Mouse (Mus musculus) lung, adult 18-20 months (tissue): ENCODE data around the gene Kpna6.

Experiments
- DNase-seq, 2 experiments: peaks; one replicate each; pipeline ENCODE4 v3.0.0; 2022; ENCODE audit warnings: mixed read lengths in 2 of 2

The Kpna6 gene

DNA sequence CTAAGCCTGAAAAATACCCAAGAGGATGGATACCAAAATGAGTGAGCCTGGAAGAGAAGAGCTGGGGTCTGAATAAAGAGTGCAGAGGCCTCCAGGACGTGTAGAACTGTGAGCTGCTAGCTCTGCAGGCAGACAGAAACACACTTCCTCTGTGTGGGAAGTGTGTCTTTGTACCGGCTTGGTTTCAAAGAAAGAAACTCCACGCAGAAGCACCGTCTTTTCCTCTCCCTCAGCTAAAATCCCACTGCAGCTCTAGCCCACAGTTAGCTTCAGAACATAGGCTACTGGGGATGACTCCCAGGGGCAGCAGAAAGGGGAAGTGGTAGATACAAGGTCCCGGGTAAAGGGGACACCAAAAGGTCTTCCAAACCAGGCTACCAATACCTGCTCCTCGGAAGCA, 27.4 kb downstream of the Kpna6 start:
- DNase-seq = no peak

DNA sequence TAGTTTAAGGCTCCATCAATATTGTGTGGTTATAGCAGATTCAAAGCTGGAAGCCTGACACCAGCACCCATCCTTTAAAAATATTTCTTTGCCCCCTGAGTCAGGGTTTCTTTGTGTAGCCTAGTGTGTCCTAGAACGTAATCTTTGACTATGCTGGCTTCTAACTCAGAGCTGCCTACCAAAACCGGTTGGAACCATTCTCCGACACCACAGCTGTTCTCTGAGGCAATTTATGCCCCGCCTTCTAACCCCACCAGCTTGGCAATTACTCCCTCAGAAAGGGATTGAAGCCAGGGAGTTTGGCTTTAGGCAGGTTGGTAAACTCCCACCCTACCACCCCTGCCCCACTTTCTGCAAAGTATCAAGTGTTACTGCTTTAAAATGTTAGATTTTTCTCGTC, 30.8 kb downstream of the Kpna6 start:
- DNase-seq = peak in 1 of 2 experiments; percentile 33

DNA sequence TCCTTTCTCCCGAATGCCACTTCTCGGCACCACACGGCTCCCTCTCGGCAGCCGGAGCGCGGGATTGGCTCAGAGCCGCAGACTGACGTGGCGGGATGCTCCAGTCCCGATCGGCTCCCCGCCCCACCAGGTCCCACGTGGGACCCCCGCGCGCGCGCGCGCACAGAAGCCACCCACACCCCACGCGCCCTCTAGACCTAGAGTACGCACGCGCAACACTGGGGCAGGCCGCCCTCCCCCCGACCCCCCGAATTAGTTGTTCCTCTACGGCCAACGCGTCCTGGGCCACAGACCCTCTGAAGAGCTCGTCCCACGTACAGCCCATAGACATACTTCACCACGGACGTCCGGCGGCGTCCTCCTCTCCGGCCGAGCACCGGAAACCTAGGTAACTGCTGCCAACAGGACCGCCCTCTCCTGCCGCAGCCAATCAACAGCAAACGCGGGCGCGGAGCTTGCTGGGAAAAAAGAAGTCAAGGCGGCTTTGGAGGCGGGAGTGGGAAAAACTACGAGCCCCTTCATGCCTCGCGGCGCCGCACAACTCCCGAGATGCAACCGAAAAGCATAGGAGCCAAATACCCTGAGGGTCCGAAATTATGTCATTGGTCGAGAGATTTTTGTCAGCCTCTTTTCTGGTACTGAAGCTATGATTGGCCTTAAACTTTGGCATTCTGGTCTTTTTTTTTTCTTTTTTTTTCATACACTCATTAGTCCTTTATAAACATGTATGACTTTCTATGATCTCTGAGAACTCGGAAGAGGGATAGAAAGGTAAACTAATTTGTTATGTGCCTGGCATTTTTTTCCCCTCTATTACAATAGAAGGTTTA, 31.7 kb downstream of the Kpna6 start, which contains the start of gene Txlna:
TSS of gene Txlna (minus strand) at position 428 of the 830 bp plus-strand sequence.
- peak; percentile 97 to 98 for DNase-seq

DNA sequence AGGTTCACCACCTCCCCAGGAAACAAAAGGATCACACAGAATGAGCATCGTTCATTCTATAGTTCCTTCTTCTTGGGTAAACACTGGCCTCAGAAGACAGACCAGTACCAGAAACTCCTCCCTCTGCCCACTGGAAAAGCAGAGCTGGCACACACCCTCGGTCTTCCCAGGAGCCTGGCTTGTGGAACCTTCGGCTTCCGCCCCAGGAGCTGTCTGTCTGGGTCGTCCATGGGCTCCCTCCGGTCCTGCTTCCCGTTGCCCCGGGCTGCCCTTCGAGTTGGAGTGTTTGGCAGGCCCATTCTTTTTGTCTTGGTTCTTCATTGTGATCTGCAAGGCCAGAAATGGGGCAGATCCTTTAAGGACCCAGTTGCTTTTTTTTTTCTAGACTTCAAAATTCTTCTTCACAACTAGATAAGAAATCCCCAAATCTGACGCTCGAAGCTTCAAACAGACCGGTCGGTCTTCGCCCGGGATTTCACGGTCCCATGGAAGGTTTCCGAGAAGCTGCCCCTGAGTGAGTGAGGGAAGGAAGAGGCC, 32.4 kb downstream of the Kpna6 start:
- DNase-seq = peak; percentile 51 to 56

DNA sequence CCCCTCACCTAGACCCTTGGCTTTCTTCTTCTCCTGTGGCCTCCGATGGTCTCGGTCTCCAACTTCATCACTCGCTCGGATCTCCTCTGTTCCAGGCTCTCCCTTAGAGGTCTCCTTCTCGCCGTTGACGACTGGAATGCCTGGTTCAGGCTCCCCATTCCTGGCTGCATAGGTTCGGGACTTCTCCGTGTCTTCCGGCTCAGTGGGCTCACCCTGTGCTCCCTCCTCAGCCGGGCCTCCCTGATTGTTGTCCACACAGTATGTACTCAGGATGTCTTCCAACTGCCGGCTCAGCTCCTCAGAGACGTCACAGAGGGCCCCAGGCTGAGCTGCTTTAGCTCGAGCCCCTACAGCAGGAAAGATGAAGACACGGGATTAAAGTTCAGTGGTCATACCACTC, 33.3 kb downstream of the Kpna6 start:
- DNase-seq = no peak

DNA sequence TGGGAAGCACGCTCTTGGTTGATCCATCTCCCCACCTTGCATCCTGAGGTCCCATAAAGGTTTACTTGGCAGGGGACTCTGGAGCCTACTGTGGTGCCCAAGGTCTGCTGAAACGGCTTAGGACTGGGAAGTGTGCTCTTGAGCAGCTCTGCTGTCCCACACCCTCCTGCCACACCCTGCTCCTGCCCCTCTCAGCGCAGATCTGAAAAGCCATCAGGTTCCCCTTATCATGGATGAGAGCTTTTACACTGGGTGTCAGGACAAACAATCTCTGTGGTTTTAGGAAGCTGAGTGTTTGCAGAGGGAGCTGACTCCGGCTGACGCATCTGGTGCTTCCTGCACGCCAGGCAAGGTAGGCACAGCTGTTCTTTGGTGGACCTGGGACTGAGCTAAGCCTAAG, 38.7 kb downstream of the Kpna6 start:
- DNase-seq = no peak

DNA sequence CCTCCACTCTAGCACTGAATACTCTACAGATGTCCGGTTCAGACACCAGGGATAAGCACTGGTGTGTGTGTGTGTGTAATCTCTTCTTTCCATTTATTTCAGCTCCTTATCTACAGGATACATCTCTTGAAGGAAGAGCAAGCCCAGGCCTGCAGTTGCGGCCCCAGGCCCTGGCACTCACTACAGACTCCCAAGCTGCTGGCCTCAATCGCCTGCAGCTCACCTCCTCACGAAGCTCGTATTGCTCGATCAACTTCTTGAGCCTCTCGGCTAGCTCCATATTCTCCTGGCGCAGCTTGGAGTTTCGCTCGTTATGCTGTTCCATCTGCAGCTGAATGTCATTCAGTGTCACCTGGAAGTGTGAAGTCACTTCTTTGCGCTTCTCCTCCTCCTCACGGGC, 40.7 kb downstream of the Kpna6 start:
- DNase-seq = no peak

DNA sequence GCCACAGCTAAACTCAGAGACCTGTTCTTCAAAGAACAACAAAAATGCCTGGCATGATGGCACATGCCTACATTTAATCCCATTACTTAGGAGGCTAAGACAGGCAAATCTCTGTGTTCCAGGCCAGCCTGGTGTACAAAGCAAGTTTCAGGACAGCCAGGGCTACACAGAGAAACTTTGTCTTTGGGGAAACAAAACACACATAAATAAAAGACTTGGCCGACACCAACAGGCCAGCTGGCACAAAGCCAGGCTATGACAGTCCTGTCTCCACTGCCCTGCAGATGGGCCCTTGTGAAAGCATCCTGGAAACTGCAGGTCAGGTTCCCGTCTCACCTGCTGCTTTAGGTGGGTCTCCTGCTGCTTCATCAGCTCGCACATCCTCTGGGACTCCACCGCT, 41.6 kb downstream of the Kpna6 start:
- peak in 1 of 2 experiments; percentile 48 for DNase-seq

DNA sequence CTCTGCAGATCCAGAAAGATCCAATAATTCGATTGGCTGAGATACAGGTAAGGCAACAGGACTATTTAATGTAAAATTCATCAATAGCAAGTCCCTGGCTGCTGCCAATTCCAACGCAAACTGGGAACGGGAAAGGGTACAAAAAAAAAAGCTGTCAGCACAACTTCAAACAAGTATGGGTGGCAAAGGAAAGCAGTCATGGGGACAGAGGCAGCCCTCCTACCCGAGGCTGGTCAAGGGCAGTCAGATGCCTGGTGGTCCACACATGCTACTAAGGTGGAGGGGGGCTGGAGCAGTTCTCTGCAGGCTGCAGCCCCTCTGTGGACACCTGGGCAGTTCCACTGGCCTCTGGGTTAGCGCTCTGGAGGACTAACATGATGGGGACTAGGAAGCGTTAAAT, 46.5 kb downstream of the Kpna6 start:
- DNase-seq = no peak

DNA sequence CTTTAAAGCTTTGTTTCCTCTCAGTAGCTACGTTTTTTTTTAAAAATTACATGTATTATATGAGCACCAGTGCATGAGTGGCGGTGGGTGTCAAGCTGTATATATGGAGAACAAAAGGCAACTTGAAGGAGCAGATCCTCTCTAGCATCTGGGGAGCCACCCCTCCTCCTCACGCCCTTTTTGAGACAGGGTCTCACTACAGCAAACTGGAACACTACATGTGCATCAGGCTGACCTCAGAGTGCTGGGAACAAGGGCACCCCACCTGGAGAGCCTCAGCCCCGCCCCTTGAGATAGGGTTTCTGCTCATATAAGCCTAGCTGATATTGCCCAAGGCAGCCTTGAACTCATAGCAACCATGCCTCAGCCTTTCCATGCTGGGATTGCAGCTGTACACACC, 47.1 kb downstream of the Kpna6 start:
- DNase-seq = no peak

DNA sequence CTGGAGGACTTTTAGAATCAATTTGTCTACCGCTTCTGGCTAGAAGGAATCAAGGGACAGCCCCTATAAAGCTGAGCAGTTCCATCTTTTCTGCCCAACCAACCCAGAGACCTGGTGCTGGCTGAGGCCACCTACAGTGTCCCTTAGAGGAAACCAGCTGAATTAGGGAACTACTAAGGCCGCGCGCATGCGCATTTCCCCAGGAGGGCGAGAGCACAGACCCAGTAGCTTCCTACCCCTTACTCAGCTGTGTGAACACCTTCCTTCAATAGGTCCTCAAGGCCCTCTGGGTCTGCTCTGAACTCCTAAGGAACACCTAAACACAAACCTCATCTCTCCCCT, 47.6 kb downstream of the Kpna6 start:
- peak; percentile 56 to 57 for DNase-seq

DNA sequence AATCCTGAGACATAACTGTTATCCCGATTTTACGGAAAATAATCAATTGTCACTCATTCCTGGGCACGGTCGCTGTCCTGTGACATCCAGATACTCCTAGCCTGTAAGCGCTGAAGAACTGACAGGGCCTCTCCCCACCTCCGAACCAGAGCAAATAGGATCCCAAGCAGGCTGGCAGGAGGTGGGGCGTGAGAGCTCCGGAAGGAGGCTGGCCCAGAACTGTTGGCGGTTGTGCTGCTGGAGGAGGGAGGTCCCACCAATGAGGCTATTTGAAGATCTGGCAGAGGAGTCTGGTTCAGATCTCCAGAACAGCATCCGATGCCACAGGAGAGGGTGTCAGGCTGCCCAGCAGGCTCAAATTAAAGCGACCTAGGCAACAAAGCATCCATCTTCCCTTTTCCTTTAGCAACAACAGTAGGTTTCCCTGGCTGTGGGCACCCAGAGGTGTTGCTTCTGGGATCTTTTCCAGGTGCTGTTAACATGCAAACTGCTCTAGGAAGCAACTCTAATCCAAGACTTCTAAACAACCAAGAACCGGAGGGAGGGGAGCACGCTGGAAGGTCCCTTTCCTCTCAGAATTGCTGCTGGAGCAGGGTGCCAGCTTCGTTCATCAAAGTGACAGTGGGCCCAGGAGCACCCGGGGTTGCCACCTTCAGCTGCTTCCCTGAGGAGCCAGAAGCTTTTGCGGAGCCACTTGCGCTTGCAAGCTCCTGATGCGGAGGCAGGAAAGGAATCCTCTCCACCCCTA, 48.1 kb downstream of the Kpna6 start:
- peak; percentile 89 to 92 for DNase-seq

DNA sequence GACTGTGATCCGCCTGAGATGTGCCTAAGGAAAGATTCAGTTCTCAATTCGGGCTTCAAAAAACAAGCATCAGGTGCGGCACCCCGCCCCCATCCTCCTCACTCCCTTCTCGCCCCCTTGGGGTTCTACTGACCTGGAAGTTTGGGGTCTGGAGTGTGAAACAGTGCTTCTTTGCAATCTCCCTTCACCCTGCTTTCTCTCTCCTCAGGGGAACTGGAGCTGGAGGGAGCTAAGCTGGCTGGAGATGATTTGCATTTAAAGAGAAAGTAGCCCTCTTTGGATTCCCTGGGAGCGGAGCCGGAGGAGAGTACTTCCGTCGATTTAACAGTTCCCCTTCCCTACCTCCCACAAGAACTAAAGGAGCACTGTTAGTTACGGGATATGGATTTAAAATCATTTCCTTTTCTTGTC, 48.9 kb downstream of the Kpna6 start, which contains the start of gene Ccdc28b:
TSS of gene Ccdc28b (minus strand) at position 267 of the 411 bp plus-strand sequence.
- peak; percentile 53 to 58 for DNase-seq

DNA sequence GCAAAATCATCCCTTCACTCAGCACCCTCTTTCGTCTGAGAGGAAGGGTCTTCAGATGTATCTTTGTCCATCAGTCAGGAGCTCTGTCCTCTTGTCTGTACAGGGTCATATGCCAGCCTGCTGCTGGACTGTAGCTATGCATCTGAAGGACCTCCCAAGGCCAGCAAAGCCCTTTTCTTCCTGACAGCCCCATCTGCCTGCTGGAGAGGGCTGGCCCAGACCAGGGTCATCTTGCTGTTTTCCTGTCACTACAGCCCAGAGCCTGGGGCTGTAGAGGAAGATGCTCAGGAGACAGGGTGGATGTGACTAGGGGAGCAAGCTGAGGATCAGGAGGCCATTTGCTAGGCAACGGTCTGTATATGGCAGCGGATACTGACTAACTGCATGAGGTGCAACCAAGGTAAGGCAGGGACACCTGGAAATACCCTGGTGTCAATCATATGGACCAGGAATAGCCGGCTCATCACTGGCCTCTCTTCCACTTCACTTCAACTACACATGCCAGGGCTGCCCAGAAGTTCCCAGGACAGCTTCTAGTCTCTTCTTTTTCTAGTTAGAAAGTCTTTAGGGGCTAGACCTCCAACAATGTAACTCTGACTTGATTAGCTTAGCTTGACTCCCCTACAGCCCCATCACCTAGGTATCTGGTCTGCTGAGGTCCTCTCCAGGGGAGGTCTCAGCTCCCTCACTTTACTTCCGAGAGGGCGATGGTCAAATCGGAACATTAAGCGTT, 49.6 kb downstream of the Kpna6 start:
- DNase-seq = no peak

DNA sequence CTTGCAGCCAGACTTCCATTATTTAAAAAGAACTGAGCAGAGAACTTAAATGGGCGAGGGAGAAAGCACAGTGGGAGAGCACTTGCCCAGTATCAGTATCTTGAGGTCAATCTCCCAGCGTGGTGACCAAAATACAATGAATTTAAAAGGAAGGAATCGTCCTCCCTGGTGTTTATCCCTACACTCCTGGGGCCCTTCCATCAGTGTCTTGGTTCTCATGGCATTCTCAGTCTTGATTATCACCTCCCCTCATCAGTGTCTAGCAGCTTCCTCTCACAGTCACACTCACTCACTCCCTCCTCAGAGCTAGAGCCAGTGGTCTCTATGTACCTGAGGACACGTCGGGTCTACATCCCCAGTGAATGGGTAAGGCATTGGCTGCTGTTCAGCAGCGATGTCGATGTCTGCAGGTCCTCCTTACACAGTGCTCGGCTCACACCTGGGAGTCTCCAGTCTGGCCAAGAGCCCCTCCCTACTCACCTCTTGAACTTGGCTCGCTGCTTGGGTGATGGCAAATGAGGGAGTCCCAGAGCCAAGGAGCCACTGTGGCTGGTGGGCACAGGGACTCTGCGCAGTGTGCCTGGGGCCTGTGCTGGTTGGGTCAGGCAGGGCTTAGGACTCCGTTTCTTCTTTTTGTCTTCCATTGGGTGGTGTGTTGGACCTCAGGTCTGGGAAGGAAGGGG, 50.3 kb downstream of the Kpna6 start:
- DNase-seq = no peak

DNA sequence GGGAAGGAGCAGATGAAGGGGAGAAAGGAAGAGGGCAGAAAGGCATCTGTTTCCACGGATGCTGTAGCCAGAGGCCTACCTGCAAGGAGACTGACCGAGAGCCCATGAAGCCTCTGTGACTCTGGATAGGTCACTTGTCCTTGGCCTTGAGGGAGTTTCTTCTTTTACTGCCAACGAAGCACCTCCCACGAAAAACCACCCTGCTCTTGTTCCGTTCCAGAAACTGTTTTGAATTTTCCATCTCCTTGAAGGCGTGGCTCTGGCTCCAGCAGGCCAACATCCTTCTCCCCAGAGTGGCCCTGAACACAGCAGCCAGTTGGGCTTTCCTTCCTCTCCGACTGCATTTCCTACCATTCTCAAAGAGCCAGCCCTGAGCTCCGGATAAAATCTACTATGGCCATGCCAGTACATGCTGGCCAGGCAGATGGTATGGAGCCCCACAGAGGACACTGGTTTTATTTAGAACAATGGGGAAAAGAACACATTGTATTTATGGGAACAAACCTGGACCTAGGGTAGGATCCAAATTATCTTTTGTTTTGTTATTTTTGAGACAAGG, 51.2 kb downstream of the Kpna6 start:
- peak; percentile 61 to 69 for DNase-seq

DNA sequence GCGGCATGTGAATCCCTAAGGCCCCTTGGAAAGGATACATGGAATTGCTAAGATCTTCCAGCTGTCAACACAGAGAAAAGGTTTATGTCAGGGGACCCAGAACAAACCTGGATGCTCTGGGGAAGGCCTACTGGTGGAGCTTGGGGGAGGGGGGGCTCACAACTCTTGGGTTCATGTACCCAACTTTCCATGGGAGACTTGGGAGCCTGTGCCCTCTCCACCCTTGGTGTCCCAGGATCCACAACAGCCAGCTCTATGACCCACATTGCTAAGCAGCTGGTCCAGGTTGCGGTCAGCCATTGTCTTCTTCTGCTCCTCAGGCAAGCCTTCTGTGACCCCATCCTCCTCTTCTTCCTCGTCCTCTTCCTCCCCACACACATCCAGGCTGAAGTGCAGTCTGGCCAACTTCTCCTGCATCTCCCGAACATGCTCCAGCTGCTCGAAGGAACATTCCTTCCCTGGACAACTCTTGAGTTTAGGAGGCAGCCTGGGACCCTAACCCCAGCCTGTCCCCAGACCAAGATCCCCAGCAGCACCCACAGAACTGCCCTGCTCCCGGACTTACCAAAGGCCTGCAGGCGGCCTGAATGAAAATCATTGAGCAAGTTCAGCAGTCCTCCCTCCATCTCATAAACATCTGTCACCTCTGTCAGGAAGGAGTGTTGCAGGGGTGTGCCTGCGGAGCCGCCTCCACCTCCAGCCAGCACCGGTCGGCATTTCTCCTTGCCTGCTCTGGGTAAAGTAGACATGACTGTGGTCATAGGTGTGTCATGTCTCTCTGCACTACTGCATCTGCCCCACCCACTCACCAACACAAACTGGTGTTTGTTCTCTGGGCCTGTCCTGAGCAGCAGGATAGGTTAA, 51.9 kb downstream of the Kpna6 start:
- DNase-seq = no peak

DNA sequence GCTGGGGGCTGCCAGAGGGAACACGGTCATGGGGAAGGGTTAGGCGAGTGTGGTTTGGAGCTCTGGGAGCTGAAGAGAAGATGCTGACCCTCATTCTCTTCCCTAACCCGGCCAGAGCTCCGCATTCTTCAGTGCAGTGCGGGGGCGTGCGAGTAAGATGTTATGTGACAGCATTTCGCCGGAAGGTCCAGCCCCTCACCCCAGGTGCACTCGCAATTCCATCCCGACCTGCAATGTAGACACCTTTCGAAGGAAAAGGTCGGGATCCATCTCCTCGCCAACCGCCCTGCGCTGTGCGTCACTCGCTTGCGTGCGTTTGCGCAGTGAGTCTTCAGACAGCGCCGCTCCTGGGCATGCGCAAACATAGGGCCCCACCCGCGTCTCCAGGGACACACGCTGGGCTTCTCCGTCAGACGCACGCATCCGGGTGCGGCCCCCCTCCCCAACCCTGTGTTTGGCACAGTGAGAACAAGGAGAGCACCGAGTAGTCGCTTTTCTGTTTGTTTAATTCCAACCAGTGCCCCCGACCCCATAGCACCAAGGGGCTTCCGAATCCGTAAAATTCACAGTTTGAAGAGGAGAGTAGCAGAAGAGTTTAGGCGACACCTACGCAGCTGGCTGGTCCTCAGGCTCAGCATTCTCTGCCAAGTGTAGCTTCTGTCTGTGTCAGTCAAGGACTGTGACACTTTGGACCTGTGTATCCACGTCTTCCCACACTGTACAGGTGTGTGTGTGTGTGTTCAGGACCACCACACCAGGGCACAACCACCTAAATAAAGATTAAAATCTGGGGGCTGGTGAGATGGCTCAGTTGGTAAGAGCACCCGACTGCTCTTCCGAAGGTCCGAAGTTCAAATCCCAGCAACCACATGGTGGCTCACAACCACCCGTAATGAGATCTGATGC, 53.5 kb downstream of the Kpna6 start, which contains the start of gene Iqcc:
TSS of gene Iqcc (minus strand) at position 314 of the 906 bp plus-strand sequence.
- DNase-seq = peak; percentile 96 to 97

DNA sequence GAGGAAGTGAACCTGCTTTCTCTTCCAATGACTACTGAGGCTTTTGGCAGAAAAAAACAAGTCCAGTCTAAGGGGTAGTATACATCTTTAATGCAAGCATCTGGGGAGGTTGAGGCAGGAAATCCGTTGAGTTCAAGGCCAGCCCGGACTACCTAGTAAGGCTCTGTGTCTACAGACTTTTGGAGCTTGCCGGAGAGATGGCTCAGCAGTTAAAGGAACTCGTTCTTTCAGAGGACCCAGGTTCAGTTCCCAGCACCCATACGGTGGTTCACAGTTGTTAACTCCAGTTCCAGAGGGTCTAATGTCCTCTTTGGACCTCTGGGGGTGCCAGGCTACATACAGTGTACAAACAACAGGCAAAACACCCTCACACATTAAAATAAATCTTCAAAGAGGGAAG, 54.5 kb downstream of the Kpna6 start:
- no peak for DNase-seq

DNA sequence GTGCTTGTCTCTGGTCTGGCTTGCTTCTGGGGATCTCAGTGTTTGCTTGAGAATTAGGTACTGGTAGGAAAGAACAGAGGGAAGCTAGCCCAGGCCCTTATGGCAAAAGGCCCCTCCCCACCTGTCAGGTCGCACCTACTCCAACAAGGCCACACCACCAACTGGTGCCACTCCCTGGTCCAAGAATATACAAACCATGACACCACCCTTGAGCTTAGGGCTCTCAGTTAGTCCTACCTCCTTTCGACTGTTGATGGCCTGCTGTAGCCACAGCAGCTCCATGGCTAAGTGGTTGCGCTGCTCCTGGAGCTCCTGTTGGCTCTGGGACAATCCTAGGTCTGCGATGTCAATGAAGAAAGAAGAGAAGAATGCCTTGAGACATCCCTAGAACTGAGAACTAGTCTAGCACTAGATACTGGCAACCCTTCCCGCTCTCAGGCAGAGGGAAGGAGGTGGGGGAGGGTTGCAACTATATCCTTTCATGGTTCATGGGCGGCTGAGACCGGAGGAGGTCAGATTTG, 55.4 kb downstream of the Kpna6 start:
- DNase-seq = no peak
